Mouse (Mus musculus) neural tube, embryonic 14.5 days (tissue): ENCODE measurements around the gene Wdr34. TPM values are rescaled to one million over a fixed set of nuclear protein-coding genes. Genes with fewer than 3 reads are reported as not detected.

Source experiments
- ATAC-seq: fragments of 200-750 bp; cut with Nextera tagmentation; 2 replicates; pipeline ENCODE4 v1.8.0; 2017; ENCODE audit warnings: low read depth, mild to moderate bottlenecking, moderate TSS enrichment, moderate library complexity
- H3K27ac ChIP-seq: fragments of 300-500 bp; sonication (generic); 2 replicates; pipeline ENCODE4 v1.5.1; 2014; ENCODE audit warnings: low read depth, mild to moderate bottlenecking, control low read depth, low read length, moderate library complexity, mixed read lengths
- H3K27me3 ChIP-seq: fragments of 300-500 bp; sonication (generic); 2 replicates; pipeline ENCODE4 v1.6.1; 2014; ENCODE audit warnings: low read length; ENCODE audit not compliant: control insufficient read depth, insufficient read depth
- H3K36me3 ChIP-seq: fragments of 300-500 bp; sonication (generic); 2 replicates; pipeline ENCODE4 v1.6.1; 2014; ENCODE audit warnings: low read length, mixed read lengths; ENCODE audit not compliant: control insufficient read depth, insufficient read depth
- H3K4me1 ChIP-seq: fragments of 300-500 bp; sonication (generic); 2 replicates; pipeline ENCODE4 v1.6.1; 2014; ENCODE audit warnings: low read length; ENCODE audit not compliant: control insufficient read depth, insufficient read depth
- H3K4me2 ChIP-seq: fragments of 300-500 bp; sonication (generic); 2 replicates; pipeline ENCODE4 v1.6.1; 2014; ENCODE audit warnings: mild to moderate bottlenecking, low read depth, low read length, control low read depth
- H3K4me3 ChIP-seq: fragments of 300-500 bp; sonication (generic); 2 replicates; pipeline ENCODE4 v1.5.1; 2014; ENCODE audit warnings: low read depth, low read length, control low read depth, mixed read lengths
- H3K9ac ChIP-seq: fragments of 300-500 bp; sonication (generic); replicated peaks from 2 replicates; pipeline ENCODE4 v1.6.1; 2014; ENCODE audit warnings: low read depth, mild to moderate bottlenecking, control low read depth, low read length, mixed read lengths
- H3K9me3 ChIP-seq: fragments of 300-500 bp; sonication (generic); 2 replicates; pipeline ENCODE4 v1.6.1; 2016; ENCODE audit warnings: low read length; ENCODE audit not compliant: control insufficient read depth
- WGBS: fragments of 180-500 bp; shearing (Covaris S2); extraction: QIAGEN DNeasy Blood & Tissue Kit; methylation state at CpG from one replicate; pipeline ENCODE4 v1.1.7; 2014; 5-methylcytosine and 5-hydroxymethylcytosine counted together
- polyA plus RNA-seq: library from polyadenylated mRNA; unstranded; fragments of >200 nt; fragmentation: Nextera tagmentation; extraction: Ambion mirVana; gene quantifications from 2 replicates; pipeline ENCODE4 v1.2.1, GENCODE M21; 2014

Wdr34 gene
- polyA plus RNA-seq, 1 experiment from 2014 or later = 74.1 TPM

GRCm38 (mm10) chr2:30047127-30047526, 1.6 kb downstream of the Wdr34 start:
- no peaks in the 10 kb centered on the region for H3K9me3 ChIP-seq
- no peaks in the 10 kb centered on the region for H3K36me3 ChIP-seq
- 95% methylated on average over 6 of the region's 6 CpGs for WGBS
- no peak overlapping the region for H3K4me3 ChIP-seq
- no peaks in the 10 kb centered on the region for H3K4me1 ChIP-seq
- no peak for ATAC-seq
- no peak overlapping the region for H3K4me2 ChIP-seq
- no peak overlapping the region for H3K9ac ChIP-seq
- no peaks in the 10 kb centered on the region for H3K27me3 ChIP-seq
- H3K27ac ChIP-seq = no peak overlapping the region

DNA sequence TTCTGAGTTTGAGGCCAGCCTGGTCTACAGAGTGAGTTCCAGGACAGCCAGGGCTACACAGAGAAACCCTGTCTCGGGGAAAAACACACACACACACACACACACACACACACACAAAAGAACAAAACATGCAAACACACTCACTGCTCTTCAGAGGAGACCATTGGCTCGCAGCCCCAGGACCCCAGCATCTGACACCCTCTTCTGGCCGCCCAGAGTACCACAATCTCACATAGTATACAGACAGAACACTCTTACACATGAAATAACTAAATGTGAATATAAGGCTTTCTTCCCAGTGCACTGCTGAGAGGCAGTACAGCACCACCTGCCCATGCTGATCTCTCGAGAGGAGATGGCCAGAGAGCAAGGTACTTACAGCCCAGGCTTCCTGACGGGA, 4.1 kb downstream of the Wdr34 start:
- no peaks in the 10 kb centered on the region for H3K27me3 ChIP-seq
- 84% methylated on average over 4 of the region's 5 CpGs for WGBS
- no peak overlapping the region for H3K4me3 ChIP-seq
- H3K36me3 ChIP-seq = no peaks in the 10 kb centered on the region
- ATAC-seq = no peak
- no peaks in the 10 kb centered on the region for H3K9me3 ChIP-seq
- no peak overlapping the region for H3K27ac ChIP-seq
- no peak overlapping the region for H3K9ac ChIP-seq
- no peaks in the 10 kb centered on the region for H3K4me1 ChIP-seq
- no peak overlapping the region for H3K4me2 ChIP-seq

DNA sequence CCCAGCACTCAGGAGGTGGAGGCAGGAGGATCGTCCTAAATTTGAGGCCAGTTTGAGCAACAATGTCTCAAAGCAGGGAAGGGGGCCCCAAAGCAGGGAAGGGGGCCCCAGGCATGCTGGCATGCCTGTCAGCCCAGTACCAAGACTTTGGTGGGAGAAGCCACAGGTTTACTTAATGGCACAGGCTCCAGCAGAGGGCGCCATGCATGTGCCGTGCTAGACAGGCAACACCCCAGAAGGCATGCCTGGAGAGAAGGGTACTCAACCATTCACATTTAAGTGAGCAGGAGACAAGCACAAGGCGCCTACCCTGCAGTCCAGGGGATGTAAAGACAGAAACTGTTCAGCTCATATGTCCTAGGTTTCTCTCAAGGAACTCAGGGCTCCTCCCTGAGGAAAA, 6.2 kb downstream of the Wdr34 start:
- Histone ChIP-seq H3K4me3 (no peak overlapping the region), H3K4me1 (no peaks in the 10 kb centered on the region), H3K9me3 (no peaks in the 10 kb centered on the region), H3K27me3 (no peaks in the 10 kb centered on the region), H3K9ac (no peak overlapping the region), H3K4me2 (no peak overlapping the region), H3K27ac (no peak overlapping the region), H3K36me3 (0 out of 2 replicates have a peak, but pooled peaks cover 3% of the 10 kb centered on the region)
- WGBS = under 1% methylated on average over 4 of the region's 4 CpGs
- ATAC-seq = peak; percentile 58; the same call in 1 of the 2 replicates

GRCm38 (mm10) chr2:30039687-30040086, 9.0 kb downstream of the Wdr34 start:
- Histone ChIP-seq H3K9ac (no peak overlapping the region), H3K36me3 (0 out of 2 replicates have a peak, but pooled peaks cover 4% of the 10 kb centered on the region), H3K4me1 (no peaks in the 10 kb centered on the region), H3K4me3 (no peak overlapping the region), H3K9me3 (no peaks in the 10 kb centered on the region), H3K27ac (no peak overlapping the region), H3K4me2 (no peak overlapping the region), H3K27me3 (no peaks in the 10 kb centered on the region)
- ATAC-seq = no peak

GRCm38 (mm10) chr2:30038370-30038769, 10.3 kb downstream of the Wdr34 start:
- no peak overlapping the region for H3K9ac ChIP-seq
- no peaks in the 10 kb centered on the region for H3K4me1 ChIP-seq
- no peak overlapping the region for H3K27ac ChIP-seq
- no peaks in the 10 kb centered on the region for H3K27me3 ChIP-seq
- ATAC-seq = no peak
- 94% methylated on average over 10 of the region's 10 CpGs for WGBS
- H3K4me3 ChIP-seq = no peak overlapping the region
- no peaks in the 10 kb centered on the region for H3K9me3 ChIP-seq
- H3K4me2 ChIP-seq = no peak overlapping the region
- peaks cover 4% of the 10 kb centered on the region; the same call in 1 of the 2 replicates for H3K36me3 ChIP-seq

- WGBS = 92% methylated on average over 2 of the region's 2 CpGs
- no peaks in the 10 kb centered on the region for H3K9me3 ChIP-seq
- H3K36me3 ChIP-seq = peaks cover 4% of the 10 kb centered on the region; the same call in 1 of the 2 replicates
- ATAC-seq = no peak
- no peak overlapping the region for H3K9ac ChIP-seq
- no peak overlapping the region for H3K4me2 ChIP-seq
- H3K4me3 ChIP-seq = no peak overlapping the region
- no peaks in the 10 kb centered on the region for H3K4me1 ChIP-seq
- H3K27me3 ChIP-seq = no peaks in the 10 kb centered on the region
- H3K27ac ChIP-seq = no peak overlapping the region
These were observed 10.9 kb downstream of the Wdr34 start for GRCm38 (mm10) chr2:30037762-30038161.

- Histone ChIP-seq H3K36me3 (peaks cover 50% of the 10 kb centered on the region), H3K9ac (no peak overlapping the region), H3K4me2 (no peak overlapping the region), H3K4me1 (no peaks in the 10 kb centered on the region), H3K9me3 (no peaks in the 10 kb centered on the region), H3K27ac (no peak overlapping the region), H3K27me3 (no peaks in the 10 kb centered on the region), H3K4me3 (no peak overlapping the region)
- 83% methylated on average over 6 of the region's 6 CpGs for WGBS
- no peak for ATAC-seq
These were observed 15.7 kb downstream of the Wdr34 start for GRCm38 (mm10) chr2:30032957-30033356.

- H3K27me3 ChIP-seq = no peaks in the 10 kb centered on the region
- H3K9ac ChIP-seq = no peak overlapping the region
- no peak for ATAC-seq
- 61% methylated on average over 11 of the region's 11 CpGs for WGBS
- H3K4me3 ChIP-seq = no peak overlapping the region
- H3K4me2 ChIP-seq = no peak overlapping the region
- no peaks in the 10 kb centered on the region for H3K4me1 ChIP-seq
- H3K27ac ChIP-seq = no peak overlapping the region
- peaks cover 52% of the 10 kb centered on the region for H3K36me3 ChIP-seq
- no peaks in the 10 kb centered on the region for H3K9me3 ChIP-seq
These were observed 16.3 kb downstream of the Wdr34 start for GRCm38 (mm10) chr2:30032244-30032846.

DNA sequence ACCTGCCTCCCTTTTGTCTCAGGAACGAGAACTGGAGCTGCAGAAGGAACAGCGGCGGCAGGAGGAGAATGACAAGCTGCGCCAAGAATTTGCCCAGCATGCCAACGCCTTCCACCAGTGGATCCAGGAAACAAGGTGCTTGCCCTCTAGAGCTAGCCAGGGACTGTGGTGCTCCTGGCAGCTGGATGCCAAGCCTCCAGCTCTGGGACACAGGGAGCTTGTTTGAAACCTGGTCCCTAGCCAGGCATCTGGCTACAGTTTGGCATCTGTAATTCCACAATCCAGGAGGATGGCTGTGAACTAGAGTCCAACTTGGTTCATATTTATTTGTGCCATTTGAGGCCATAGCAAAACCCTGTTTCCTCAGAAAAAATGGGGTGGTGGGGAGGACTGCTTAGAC, 21.7 kb downstream of the Wdr34 start:
- Histone ChIP-seq H3K9ac (no peak overlapping the region), H3K4me1 (no peaks in the 10 kb centered on the region), H3K27ac (no peak overlapping the region), H3K27me3 (no peaks in the 10 kb centered on the region), H3K9me3 (no peaks in the 10 kb centered on the region), H3K4me3 (no peak overlapping the region), H3K4me2 (no peak overlapping the region), H3K36me3 (peaks cover 98% of the 10 kb centered on the region)
- WGBS = 97% methylated on average over 5 of the region's 5 CpGs
- ATAC-seq = no peak
